Mouse (Mus musculus): ENCODE data around the gene Zfp11.
"Not testable (repeated sequence)": the region's sequence is repeated elsewhere in the genome, so short reads cannot be mapped to it uniquely, and the experiment has no call there.

The Zfp11 gene

GRCm38 (mm10) chr5:129670036-129670458 is at the start of gene Zfp11:
Zfp11 (minus strand) TSS chr5:129670099.
- DNase-seq (ENCODE audit: low spot score in 2 of 2): peak; percentile 77 to 81

- no peak for DNase-seq (ENCODE audit: low spot score in 2 of 2)
Observed at GRCm38 (mm10) chr5:129717016-129717415, 47.1 kb upstream of the Zfp11 start.

GRCm38 (mm10) chr5:129715326-129715861 is 45.5 kb upstream of the Zfp11 start, which contains the start of gene Mrps17:
Mrps17 (plus strand) TSS chr5:129715497.
- DNase-seq (ENCODE audit: low spot score in 2 of 2): peak; percentile 75 to 83

- DNase-seq (ENCODE audit: low spot score in 2 of 2): no peak
Observed at GRCm38 (mm10) chr5:129708412-129708811, 38.5 kb upstream of the Zfp11 start, which contains the start of gene Sept14. Sept14 (minus strand) TSS chr5:129708512.

- DNase-seq (ENCODE audit: low spot score in 2 of 2): no peak
Observed at GRCm38 (mm10) chr5:129703368-129703767, 33.5 kb upstream of the Zfp11 start.

GRCm38 (mm10) chr5:129701706-129702105 is 31.8 kb upstream of the Zfp11 start:
- DNase-seq (ENCODE audit: low spot score in 2 of 2): no peak

- no peak for DNase-seq (ENCODE audit: low spot score in 2 of 2)
Observed at GRCm38 (mm10) chr5:129700506-129700905, 30.6 kb upstream of the Zfp11 start.

- DNase-seq (ENCODE audit: low spot score in 2 of 2): no peak
Observed at GRCm38 (mm10) chr5:129690528-129690927, 20.6 kb upstream of the Zfp11 start.

- no peak for DNase-seq (ENCODE audit: low spot score in 2 of 2)
Observed at GRCm38 (mm10) chr5:129687621-129688020, 17.7 kb upstream of the Zfp11 start.

- DNase-seq (ENCODE audit: low spot score in 2 of 2): not testable (repeated sequence)
Observed at GRCm38 (mm10) chr5:129685141-129685540, 15.2 kb upstream of the Zfp11 start.

- no peak for DNase-seq (ENCODE audit: low spot score in 2 of 2)
Observed at GRCm38 (mm10) chr5:129669453-129670035, 355 bp downstream of the Zfp11 start.

- no peak for DNase-seq (ENCODE audit: low spot score in 2 of 2)
Observed at GRCm38 (mm10) chr5:129667851-129668250, 2.0 kb downstream of the Zfp11 start.

GRCm38 (mm10) chr5:129666271-129666909 is 3.5 kb downstream of the Zfp11 start:
- no peak for DNase-seq (ENCODE audit: low spot score in 2 of 2)

GRCm38 (mm10) chr5:129664090-129664489 is 5.8 kb downstream of the Zfp11 start:
- no peak for DNase-seq (ENCODE audit: low spot score in 2 of 2)

GRCm38 (mm10) chr5:129657931-129658330 is 12.0 kb downstream of the Zfp11 start:
- DNase-seq (ENCODE audit: low spot score in 2 of 2): no peak

GRCm38 (mm10) chr5:129657016-129657415 is 12.9 kb downstream of the Zfp11 start:
- DNase-seq (ENCODE audit: low spot score in 2 of 2): no peak

GRCm38 (mm10) chr5:129650858-129651257 is 19.0 kb downstream of the Zfp11 start:
- DNase-seq (ENCODE audit: low spot score in 2 of 2): no peak

GRCm38 (mm10) chr5:129632270-129633250 is 37.3 kb downstream of the Zfp11 start:
- not testable (repeated sequence) for DNase-seq (ENCODE audit: low spot score in 2 of 2)

GRCm38 (mm10) chr5:129626586-129626985 is 43.3 kb downstream of the Zfp11 start:
- not testable (repeated sequence) for DNase-seq (ENCODE audit: low spot score in 2 of 2)

- DNase-seq (ENCODE audit: low spot score in 2 of 2): no peak
Observed at GRCm38 (mm10) chr5:129626099-129626498, 43.8 kb downstream of the Zfp11 start.

- no peak for DNase-seq (ENCODE audit: low spot score in 2 of 2)
Observed at GRCm38 (mm10) chr5:129621361-129621760, 48.5 kb downstream of the Zfp11 start.

GRCm38 (mm10) chr5:129620600-129620999 is 49.3 kb downstream of the Zfp11 start:
- DNase-seq (ENCODE audit: low spot score in 2 of 2): not testable (repeated sequence)

Data from frontal cortex, postnatal 25 days (tissue).